Mouse (Mus musculus) stomach, postnatal 0 days (tissue): ENCODE data around the gene Plxnb2. TPM values are rescaled to one million over a fixed set of nuclear protein-coding genes. Genes with fewer than 3 reads are reported as not detected.

ENCODE experiments used
- ATAC-seq: fragments of 200-750 bp; cut with Nextera tagmentation; 2 replicates; pipeline ENCODE4 v1.8.0; 2017; ENCODE audit not compliant: low FRiP score, low TSS enrichment
- DNase-seq: peaks from one replicate; pipeline ENCODE4 v3.0.0-alpha.2; 2016; ENCODE audit warnings: low spot score
- H3K27ac ChIP-seq: fragments of 300-500 bp; sonication (generic); replicated peaks from 2 replicates; pipeline ENCODE4 v1.5.1; 2014; ENCODE audit warnings: mild to moderate bottlenecking, control low read depth
- H3K27me3 ChIP-seq: fragments of 300-500 bp; sonication (generic); 2 replicates; pipeline ENCODE4 v1.6.1; 2014; ENCODE audit warnings: low read length; ENCODE audit not compliant: control insufficient read depth, insufficient read depth
- H3K36me3 ChIP-seq: fragments of 300-500 bp; sonication (generic); 2 replicates; pipeline ENCODE4 v1.6.1; 2014; ENCODE audit warnings: low read length, mixed read lengths; ENCODE audit not compliant: control insufficient read depth, insufficient read depth
- H3K4me1 ChIP-seq: fragments of 300-500 bp; sonication (generic); replicated peaks from 2 replicates; pipeline ENCODE4 v1.6.1; 2014; ENCODE audit warnings: antibody characterized with exemption; ENCODE audit not compliant: control insufficient read depth, insufficient read depth
- H3K4me2 ChIP-seq: fragments of 300-500 bp; sonication (generic); replicated peaks from 2 replicates; pipeline ENCODE4 v1.6.1; 2014; ENCODE audit warnings: low read depth, mild to moderate bottlenecking, control low read depth, moderate library complexity
- H3K4me3 ChIP-seq: fragments of 300-500 bp; sonication (generic); 2 replicates; pipeline ENCODE4 v1.5.1; 2014; ENCODE audit warnings: low read depth, low read length, control low read depth
- H3K9ac ChIP-seq: fragments of 300-500 bp; sonication (generic); 2 replicates; pipeline ENCODE4 v1.6.1; 2014; ENCODE audit warnings: mild to moderate bottlenecking, low read length, control low read depth, mixed read lengths
- H3K9me3 ChIP-seq: fragments of 300-500 bp; sonication (generic); 2 replicates; pipeline ENCODE4 v1.6.1; 2016; ENCODE audit warnings: low read length; ENCODE audit not compliant: control insufficient read depth
- CTCF ChIP-seq: IDR thresholded peaks from 2 replicates; pipeline ENCODE4 v1.5.1; 2016; ENCODE audit warnings: antibody characterized with exemption, low read depth, mild to moderate bottlenecking, moderate library complexity
- EP300 ChIP-seq: optimal IDR thresholded peaks from 2 replicates; pipeline ENCODE3; 2016; ENCODE audit warnings: antibody characterized with exemption
- WGBS: fragments of 180-500 bp; shearing (Covaris S2); extraction: QIAGEN DNeasy Blood & Tissue Kit; methylation state at CpG from one replicate; pipeline ENCODE4 v1.1.7; 2014; 5-methylcytosine and 5-hydroxymethylcytosine counted together
- polyA plus RNA-seq: library from polyadenylated mRNA; unstranded; fragments of >200 nt; fragmentation: Nextera tagmentation; extraction: Ambion mirVana; gene quantifications from 2 replicates; pipeline ENCODE4 v1.2.1, GENCODE M21; 2015

Gene Plxnb2
- 75.2 and 85.9 TPM in 2 replicates for polyA plus RNA-seq

DNA sequence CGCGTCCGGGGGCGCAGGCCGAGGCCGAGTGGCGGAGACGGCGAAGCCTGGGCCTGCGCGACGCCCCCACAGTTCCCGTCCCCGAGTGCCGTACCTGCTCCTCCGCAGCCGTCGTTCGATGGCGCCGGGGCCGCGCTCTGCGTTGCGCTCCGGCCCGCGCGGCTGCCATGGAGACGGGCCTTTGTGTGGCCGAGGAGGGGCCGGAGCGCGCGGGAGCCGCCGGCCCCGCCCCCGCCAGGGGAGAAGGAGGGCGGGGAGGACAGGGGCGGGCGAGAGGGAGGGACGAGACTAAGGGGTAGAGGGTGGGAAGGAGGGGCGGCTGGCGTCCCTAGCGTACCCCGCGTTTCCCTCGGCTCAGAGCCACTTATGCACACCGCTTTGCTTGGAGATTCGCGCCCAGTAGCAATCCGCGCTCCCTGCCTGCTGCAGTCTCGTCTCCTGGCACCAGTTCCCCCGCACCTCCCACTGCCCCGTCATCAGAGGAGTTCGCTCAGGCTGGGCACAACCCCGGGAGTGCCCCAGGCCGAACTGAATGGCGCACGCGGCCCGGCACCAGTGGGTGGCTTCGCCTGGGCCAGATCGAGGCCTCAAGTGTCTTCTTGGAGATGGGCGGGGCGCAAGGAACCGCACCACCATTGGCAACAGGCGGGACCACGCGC is at the start of gene Plxnb2:
Plxnb2 (minus strand) TSS at position 218 of the 659 bp plus-strand sequence.
- H3K36me3 ChIP-seq, result no peaks in the 10 kb centered on the region
- peak within 1 kb of the TSS; percentile 88 for H3K4me3 ChIP-seq
- no peaks in the 10 kb centered on the region for H3K27me3 ChIP-seq
- ATAC-seq, result peak; percentile 72
- H3K9me3 ChIP-seq, result no peaks in the 10 kb centered on the region
- H3K4me2 ChIP-seq, result peak within 1 kb of the TSS; percentile 83
- H3K27ac ChIP-seq, result peak within 1 kb of the TSS; percentile 95
- DNase-seq, result peak; percentile 91
- peaks cover 22% of the 10 kb centered on the region for H3K4me1 ChIP-seq
- WGBS, result under 1% methylated on average over 54 of the region's 72 CpGs
- TF ChIP-seq EP300 (no peak), CTCF (0 out of 2 replicates have a peak, but pooled peaks have one; percentile 12)
- H3K9ac ChIP-seq, result peak within 1 kb of the TSS; percentile 87

DNA sequence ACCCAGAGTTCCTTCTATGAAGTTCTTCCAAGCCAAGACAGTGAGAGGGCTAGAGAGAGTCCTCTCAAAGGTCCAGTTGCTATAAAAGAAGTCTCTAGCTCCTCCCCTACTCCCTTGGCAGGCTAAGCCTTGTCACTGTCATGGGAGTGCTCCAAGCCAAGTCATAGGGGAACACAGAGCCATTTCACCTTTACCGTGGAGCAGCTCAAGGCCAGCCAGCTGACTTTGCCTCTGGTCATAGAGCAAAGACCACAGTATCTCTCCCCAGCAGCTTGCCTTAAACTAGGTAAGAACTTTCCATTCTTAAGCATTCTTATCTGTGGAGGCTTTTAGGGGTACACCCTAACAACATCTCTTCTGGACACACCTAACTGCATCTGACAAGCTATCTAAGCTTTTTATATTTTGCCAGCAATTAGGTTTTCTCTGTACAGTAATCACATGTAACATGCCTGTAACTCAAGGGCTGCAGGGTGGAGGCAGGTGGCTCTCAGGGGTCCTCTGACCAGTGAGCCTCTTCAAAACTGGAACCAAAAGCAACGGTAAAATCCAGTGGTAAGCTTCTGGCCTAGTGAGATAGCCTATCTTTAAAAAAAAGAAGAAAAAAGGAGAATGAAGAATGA is 35.1 kb upstream of the Plxnb2 start:
- ATAC-seq, result no peak
- TF ChIP-seq CTCF (no peak), EP300 (no peak)
- 0 out of 2 replicates have a peak, but pooled peaks cover 2% of the 10 kb centered on the region for H3K4me1 ChIP-seq
- H3K9ac ChIP-seq, result no peak overlapping the region
- H3K27ac ChIP-seq, result no peak overlapping the region
- WGBS, result 76% methylated on average over 2 of the region's 2 CpGs
- H3K9me3 ChIP-seq, result no peaks in the 10 kb centered on the region
- no peaks in the 10 kb centered on the region for H3K27me3 ChIP-seq
- H3K36me3 ChIP-seq, result no peaks in the 10 kb centered on the region
- DNase-seq, result no peak
- no peak overlapping the region for H3K4me3 ChIP-seq
- H3K4me2 ChIP-seq, result no peak overlapping the region

DNA sequence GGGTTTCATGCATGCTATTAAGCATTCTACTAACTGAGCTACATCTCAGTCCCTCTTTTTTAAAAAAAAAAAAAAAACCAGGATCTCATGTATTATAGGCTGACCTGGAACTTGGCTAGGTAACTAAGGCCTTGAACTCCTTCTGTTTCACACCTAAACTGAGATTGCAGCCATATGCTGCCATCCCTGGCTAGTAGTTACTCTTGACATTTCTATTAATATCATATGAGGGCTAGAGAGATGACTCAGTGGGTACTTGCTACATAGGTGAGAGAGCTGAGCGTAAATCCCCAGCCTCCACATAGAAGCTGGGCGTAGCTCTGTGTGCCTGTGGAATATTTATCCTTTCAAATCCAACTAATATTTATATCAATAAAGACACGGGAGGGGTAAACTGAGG is 34.4 kb upstream of the Plxnb2 start:
- H3K4me2 ChIP-seq, result no peak overlapping the region
- WGBS, result 79% methylated on average over 3 of the region's 3 CpGs
- no peaks in the 10 kb centered on the region for H3K9me3 ChIP-seq
- no peak for TF ChIP-seq CTCF
- TF ChIP-seq EP300, result no peak
- no peak overlapping the region for H3K4me3 ChIP-seq
- H3K4me1 ChIP-seq, result 0 out of 2 replicates have a peak, but pooled peaks cover 2% of the 10 kb centered on the region
- DNase-seq (no peak), ATAC-seq (no peak)
- H3K36me3 ChIP-seq, result no peaks in the 10 kb centered on the region
- H3K9ac ChIP-seq, result no peak overlapping the region
- H3K27me3 ChIP-seq, result no peaks in the 10 kb centered on the region
- no peak overlapping the region for H3K27ac ChIP-seq

DNA sequence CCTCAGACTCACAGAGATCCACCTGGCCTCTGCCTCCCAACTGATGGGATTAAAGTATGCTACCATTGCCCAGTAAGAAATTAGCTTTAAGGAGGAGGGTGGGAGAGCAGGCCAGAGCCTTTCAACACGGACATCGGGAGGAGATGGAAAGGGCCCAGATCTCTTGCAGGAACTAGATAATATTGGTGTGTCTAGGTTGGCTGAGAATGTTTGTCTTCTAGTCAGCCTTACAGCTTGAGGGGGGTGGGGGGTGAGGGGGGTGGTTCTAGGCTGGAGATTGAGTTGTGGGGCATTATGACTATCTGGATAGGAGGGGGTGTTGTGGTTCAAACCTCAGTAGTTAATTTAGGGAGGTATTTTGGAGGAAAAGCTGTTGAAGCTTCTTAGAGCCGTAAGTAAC is 32.9 kb upstream of the Plxnb2 start:
- ATAC-seq (no peak), DNase-seq (no peak)
- no peaks in the 10 kb centered on the region for H3K9me3 ChIP-seq
- H3K4me3 ChIP-seq, result no peak overlapping the region
- H3K27ac ChIP-seq, result no peak overlapping the region
- H3K4me2 ChIP-seq, result no peak overlapping the region
- no peaks in the 10 kb centered on the region for H3K27me3 ChIP-seq
- no peaks in the 10 kb centered on the region for H3K36me3 ChIP-seq
- 83% methylated on average over 3 of the region's 3 CpGs for WGBS
- H3K9ac ChIP-seq, result no peak overlapping the region
- H3K4me1 ChIP-seq, result 0 out of 2 replicates have a peak, but pooled peaks cover 2% of the 10 kb centered on the region
- TF ChIP-seq EP300 (no peak), CTCF (no peak)

DNA sequence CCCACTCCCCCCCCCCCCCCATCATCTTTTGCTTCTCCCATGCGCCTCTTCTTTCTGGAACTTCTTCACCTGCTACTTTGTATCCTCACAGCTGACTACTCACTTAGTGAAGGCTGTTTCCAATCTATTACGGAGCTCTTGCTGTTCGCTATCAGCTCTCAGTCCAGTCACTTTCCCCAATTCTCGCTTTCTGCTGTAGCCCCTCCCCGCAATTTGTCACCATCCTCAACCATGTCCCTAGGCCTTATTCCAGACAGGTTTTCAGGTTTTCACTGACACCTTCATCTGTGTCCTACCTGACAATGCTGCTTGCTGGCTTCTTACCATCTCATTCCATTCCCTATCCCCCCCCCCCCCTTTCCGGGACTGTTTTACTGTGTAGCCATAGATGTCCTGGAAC is 31.9 kb upstream of the Plxnb2 start:
- Histone ChIP-seq H3K36me3 (no peaks in the 10 kb centered on the region), H3K4me3 (peak overlapping the region; percentile 97; the same call in 1 of the 2 replicates), H3K9me3 (no peaks in the 10 kb centered on the region), H3K27ac (no peak overlapping the region), H3K27me3 (no peaks in the 10 kb centered on the region), H3K4me1 (0 out of 2 replicates have a peak, but pooled peaks cover 2% of the 10 kb centered on the region), H3K4me2 (peak overlapping the region; percentile 86), H3K9ac (peak overlapping the region; percentile 96; the same call in 1 of the 2 replicates)
- WGBS, result 64% methylated on average over 6 of the region's 6 CpGs
- no peak for DNase-seq
- no peak for ATAC-seq
- no peak for TF ChIP-seq EP300
- no peak for TF ChIP-seq CTCF
